Mouse (Mus musculus) small intestine, adult 2 months (tissue): ENCODE results near the gene Sgsh. TPM values are rescaled to one million over a fixed set of nuclear protein-coding genes. Genes with fewer than 3 reads are reported as not detected.

Experiments used
- H3K27ac ChIP-seq: fragments of 200-500 bp; 2 replicates; pipeline ENCODE4 v1.5.1; 2012; ENCODE audit warnings: low read depth, low read length, control low read depth, inconsistent platforms; ENCODE audit not compliant: insufficient read depth
- H3K27me3 ChIP-seq: fragments of 200-500 bp; 2 replicates; pipeline ENCODE4 v1.6.1; 2012; ENCODE audit warnings: mild to moderate bottlenecking, moderate library complexity, low read length, inconsistent platforms; ENCODE audit not compliant: control insufficient read depth, insufficient read depth
- H3K36me3 ChIP-seq: fragments of 200-500 bp; 2 replicates; pipeline ENCODE4 v1.6.1; 2012; ENCODE audit warnings: mild to moderate bottlenecking, low read length, control low read depth, inconsistent platforms; ENCODE audit not compliant: control insufficient read depth, insufficient read depth
- H3K4me1 ChIP-seq: fragments of 200-500 bp; 2 replicates; pipeline ENCODE4 v1.6.1; 2012; ENCODE audit warnings: low read length, inconsistent platforms, mixed read lengths; ENCODE audit not compliant: control insufficient read depth, insufficient read depth, insufficient read length
- H3K4me3 ChIP-seq: fragments of 200-500 bp; 2 replicates; pipeline ENCODE4 v1.5.1; 2012; ENCODE audit warnings: low read depth, mild to moderate bottlenecking, control low read depth, inconsistent platforms, low read length, moderate library complexity
- CTCF ChIP-seq: fragments of 200-500 bp; IDR thresholded peaks from 2 replicates; pipeline ENCODE4 v1.5.1; 2012; ENCODE audit warnings: low read depth, mild to moderate bottlenecking, control low read depth, inconsistent platforms, low read length, moderate library complexity, mixed read lengths; ENCODE audit not compliant: insufficient replicate concordance, insufficient read length; ENCODE audit errors: extremely low read depth
- POLR2A ChIP-seq: fragments of 200-500 bp; IDR thresholded peaks from 2 replicates; pipeline ENCODE4 v1.6.1; 2012; ENCODE audit warnings: low read depth, mild to moderate bottlenecking, control low read depth, inconsistent platforms, low read length, moderate library complexity
- WGBS: fragments of 180-500 bp; shearing (Covaris S2); methylation state at CpG from one replicate; pipeline ENCODE4 v1.1.7; 2018; 5-methylcytosine and 5-hydroxymethylcytosine counted together
- polyA plus RNA-seq: library from polyadenylated mRNA; depleted of rRNA; stranded (reverse); fragments of >200 nt; gene quantifications from 2 replicates; pipeline ENCODE4 v1.2.3, GENCODE M21; 2012; rRNA removed

Sgsh gene
- polyA plus RNA-seq, result 12.6 and 19.2 TPM in 2 replicates

DNA sequence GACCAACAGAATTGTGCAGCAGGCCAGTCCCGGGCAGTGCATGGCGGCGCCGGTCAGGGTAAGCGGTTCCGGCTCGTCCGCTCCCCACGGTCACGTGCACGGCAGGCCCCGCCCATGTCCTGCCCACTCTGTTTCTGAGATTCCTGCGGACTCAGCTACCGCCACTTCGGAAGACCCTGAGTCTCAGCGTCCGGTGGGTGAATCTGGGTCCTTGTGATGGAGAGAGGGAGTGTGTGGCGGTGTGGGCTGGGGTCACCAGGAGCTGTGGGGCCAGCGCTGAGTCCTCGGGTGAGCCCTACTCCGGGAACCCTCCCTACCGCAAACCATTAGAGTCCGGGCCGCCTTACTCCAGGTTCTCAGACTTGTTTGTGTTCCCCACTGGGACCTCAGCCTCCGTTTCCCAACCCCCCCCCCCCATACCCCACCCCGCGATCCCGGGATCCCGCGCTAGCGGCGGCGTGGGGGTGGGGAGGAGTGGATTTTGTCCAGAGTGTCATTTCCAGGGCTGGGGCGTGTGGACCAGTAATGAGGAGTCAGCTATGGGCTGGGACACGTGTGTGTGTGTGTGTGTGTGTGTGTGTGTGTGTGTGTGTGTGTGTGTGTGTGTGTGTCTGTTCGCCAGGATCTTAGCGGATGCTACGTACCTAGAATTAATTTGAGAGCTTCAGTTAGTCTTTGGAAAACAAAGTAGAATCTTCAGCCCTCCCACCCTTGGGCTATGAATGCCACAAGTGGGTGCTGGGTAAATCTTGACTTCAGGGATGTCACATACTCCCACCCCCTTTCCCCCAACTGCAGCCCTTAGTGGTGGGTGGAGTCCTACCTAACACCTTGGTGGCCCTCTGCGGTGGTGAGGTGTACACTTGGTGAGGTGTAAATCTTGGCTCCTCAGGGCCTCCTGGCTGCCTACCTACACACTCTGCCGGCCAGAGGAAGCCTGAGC lies at the start of gene Sgsh, which contains the start of gene Slc26a11:
Gene Sgsh (minus strand): TSS at position 94 of the 943 bp plus-strand sequence.
Gene Slc26a11 (plus strand): TSS at position 115 of the 943 bp plus-strand sequence.
- 1% methylated on average over 40 of the region's 40 CpGs for WGBS
- no peaks in the 10 kb centered on the region for H3K27me3 ChIP-seq
- peaks cover 5% of the 10 kb centered on the region; the same call in 1 of the 2 replicates for H3K4me1 ChIP-seq
- TF ChIP-seq POLR2A, result 0 out of 2 replicates have a peak, but pooled peaks have one; percentile 25
- TF ChIP-seq CTCF, result no peak
- H3K36me3 ChIP-seq, result peaks cover 3% of the 10 kb centered on the region; the same call in 1 of the 2 replicates
- peak within 1 kb of the TSS; percentile 93 for H3K4me3 ChIP-seq
- H3K27ac ChIP-seq, result peak within 1 kb of the TSS; percentile 71

DNA sequence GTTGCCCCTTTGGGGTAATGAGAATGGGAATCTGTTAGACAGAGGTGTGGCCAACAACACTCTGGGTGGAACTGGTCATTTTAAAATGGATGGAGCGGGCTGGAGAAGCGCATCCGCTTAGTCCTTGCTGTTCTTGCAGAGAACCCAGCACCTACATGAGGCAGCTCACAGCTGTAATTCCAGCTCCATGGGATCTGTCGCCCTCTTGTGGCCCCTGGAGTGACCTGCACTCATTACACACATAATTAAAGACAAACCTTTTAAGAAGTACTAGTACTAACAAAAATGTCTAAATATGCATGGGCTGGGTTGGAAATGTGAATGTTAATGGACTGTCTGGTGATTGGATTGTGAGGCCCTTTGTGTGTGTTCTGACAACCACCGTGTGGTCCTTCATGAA lies 49.3 kb upstream of the Sgsh start:
- TF ChIP-seq POLR2A (no peak), CTCF (peak; percentile 81; the same call in 1 of the 2 replicates)
- WGBS, result 75% methylated on average over 5 of the region's 5 CpGs
- Histone ChIP-seq H3K36me3 (peaks cover 78% of the 10 kb centered on the region), H3K4me1 (no peaks in the 10 kb centered on the region), H3K27me3 (no peaks in the 10 kb centered on the region), H3K27ac (no peak overlapping the region), H3K4me3 (no peak overlapping the region)

GRCm38 (mm10) chr11:119402501-119403160 lies 47.3 kb upstream of the Sgsh start:
- Histone ChIP-seq H3K27ac (no peak overlapping the region), H3K36me3 (peaks cover 71% of the 10 kb centered on the region), H3K4me1 (no peaks in the 10 kb centered on the region), H3K27me3 (no peaks in the 10 kb centered on the region), H3K4me3 (no peak overlapping the region)
- TF ChIP-seq CTCF (no peak), POLR2A (no peak)
- WGBS, result 76% methylated on average over 11 of the region's 11 CpGs

DNA sequence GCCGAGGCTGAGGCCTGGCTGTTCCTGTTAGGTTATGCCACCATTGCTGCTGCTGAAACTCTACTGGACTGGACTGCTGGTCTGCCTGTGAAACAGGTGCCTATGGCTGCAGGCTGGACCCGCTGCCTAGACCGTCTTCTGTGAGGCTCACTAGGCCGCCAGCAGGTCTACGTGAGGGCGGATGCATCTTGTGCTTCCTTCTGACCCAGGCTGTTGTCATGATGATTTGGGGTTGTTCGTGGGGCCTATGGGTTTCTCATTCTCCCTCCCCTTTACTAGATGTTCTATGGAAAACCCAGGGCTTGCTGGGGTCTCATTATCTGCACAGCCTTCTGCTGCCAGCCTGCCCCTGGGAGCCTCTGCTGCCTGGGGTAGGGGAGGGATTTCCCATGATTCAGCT lies 41.1 kb upstream of the Sgsh start:
- Histone ChIP-seq H3K27me3 (no peaks in the 10 kb centered on the region), H3K4me3 (peak overlapping the region; percentile 5; the same call in 1 of the 2 replicates), H3K36me3 (peaks cover 34% of the 10 kb centered on the region), H3K4me1 (peaks cover 11% of the 10 kb centered on the region), H3K27ac (no peak overlapping the region)
- 90% methylated on average over 7 of the region's 7 CpGs for WGBS
- TF ChIP-seq CTCF (no peak), POLR2A (no peak)

GRCm38 (mm10) chr11:119395931-119396330 lies 40.6 kb upstream of the Sgsh start:
- no peak overlapping the region for H3K27ac ChIP-seq
- peaks cover 31% of the 10 kb centered on the region for H3K36me3 ChIP-seq
- no peak for TF ChIP-seq CTCF
- TF ChIP-seq POLR2A, result no peak
- H3K27me3 ChIP-seq, result no peaks in the 10 kb centered on the region
- 73% methylated on average over 13 of the region's 13 CpGs for WGBS
- H3K4me1 ChIP-seq, result peaks cover 12% of the 10 kb centered on the region
- peak overlapping the region; percentile 5 for H3K4me3 ChIP-seq

DNA sequence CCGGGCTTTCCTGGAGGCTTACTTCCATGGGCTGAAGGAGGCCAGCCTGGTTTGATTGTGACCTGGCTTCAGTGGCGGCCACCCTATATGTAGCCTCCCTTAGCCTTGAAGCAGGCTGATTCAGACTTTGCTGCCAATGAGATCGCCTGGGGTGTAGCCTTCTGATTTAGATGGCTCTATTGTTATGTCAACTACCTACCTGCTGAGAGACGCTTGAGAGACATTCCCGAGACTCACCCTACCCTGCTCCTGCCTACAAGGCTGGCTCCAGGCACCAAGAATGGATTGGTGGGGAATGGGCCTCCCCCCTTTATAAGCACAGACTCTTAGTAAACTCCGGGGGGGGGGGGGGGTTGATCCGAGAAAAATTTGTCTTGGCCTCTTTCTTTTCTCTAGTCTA lies 40.1 kb upstream of the Sgsh start:
- Histone ChIP-seq H3K27me3 (no peaks in the 10 kb centered on the region), H3K27ac (no peak overlapping the region), H3K36me3 (peaks cover 27% of the 10 kb centered on the region), H3K4me3 (peak overlapping the region; percentile 84), H3K4me1 (peaks cover 12% of the 10 kb centered on the region)
- TF ChIP-seq CTCF, result no peak
- no peak for TF ChIP-seq POLR2A
- WGBS, result 65% methylated on average over 7 of the region's 7 CpGs

- 22% methylated on average over 6 of the region's 6 CpGs for WGBS
- H3K4me3 ChIP-seq, result peak overlapping the region; percentile 84
- peaks cover 22% of the 10 kb centered on the region for H3K36me3 ChIP-seq
- H3K27me3 ChIP-seq, result no peaks in the 10 kb centered on the region
- H3K27ac ChIP-seq, result peak overlapping the region; percentile 94
- TF ChIP-seq POLR2A (no peak), CTCF (no peak)
- H3K4me1 ChIP-seq, result peaks cover 17% of the 10 kb centered on the region
These were observed 38.9 kb upstream of the Sgsh start for GRCm38 (mm10) chr11:119394210-119394609.
